Mouse (Mus musculus) ovary, adult 10 weeks (tissue): ENCODE data around the gene Ip6k1. TPM values are rescaled to one million over a fixed set of nuclear protein-coding genes. Genes with fewer than 3 reads are reported as not detected.

ENCODE experiments used
- polyA plus RNA-seq: library from polyadenylated mRNA; stranded (reverse); fragments of 350-450 nt; fragmentation: Illumina TruSeq; extraction: RNeasy Lipid Tissue Mini Kit (QIAGEN cat#74804); gene quantifications from one replicate; pipeline ENCODE4 v1.2.3, GENCODE M21; 2014

The Ip6k1 gene
- polyA plus RNA-seq = 40.0 TPM

GRCm38 (mm10) chr9:108001922-108002770 is at the start of gene Ip6k1:
Ip6k1 (plus strand) TSS chr9:108002501.

GRCm38 (mm10) chr9:107975399-107976386 is 26.6 kb upstream of the Ip6k1 start, which contains the start of gene Uba7:
Uba7 (plus strand) TSS chr9:107975505.

DNA sequence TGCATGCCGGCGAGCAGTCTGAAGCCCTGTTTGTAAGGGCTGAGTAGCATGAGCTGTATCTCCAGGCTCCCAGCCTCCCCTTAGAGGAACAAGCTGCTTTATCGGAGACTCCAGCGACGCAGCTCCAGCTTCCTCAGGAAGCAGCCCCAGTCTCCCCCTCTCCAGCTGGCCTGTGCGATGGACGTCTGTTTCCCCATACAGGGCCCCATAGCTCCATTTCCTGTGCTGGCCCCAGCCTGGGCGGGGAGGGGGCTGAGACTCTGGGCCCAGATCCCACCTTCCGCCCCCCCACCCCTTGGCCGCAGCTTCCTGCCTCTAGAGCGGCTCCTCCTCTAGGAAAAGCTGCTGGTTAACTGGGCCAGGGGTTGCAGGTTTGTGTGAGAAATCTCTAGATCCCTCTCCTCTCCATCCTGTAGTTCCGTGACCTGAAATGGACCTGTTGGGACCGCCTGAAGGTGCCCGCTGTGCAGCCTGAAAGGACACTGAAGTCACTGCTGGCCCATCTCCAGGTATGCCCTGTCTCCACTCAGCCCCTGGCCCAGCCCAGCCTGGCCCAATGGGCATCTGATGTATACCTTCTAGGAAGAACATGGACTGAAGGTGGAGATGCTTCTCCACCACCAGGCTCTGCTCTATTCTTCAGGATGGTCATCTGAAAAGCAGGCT is 19.5 kb upstream of the Ip6k1 start, which contains the start of gene Gm20661:
Gene Gm20661, plus strand, starts transcription at position 378 of the 666 bp plus-strand sequence.

GRCm38 (mm10) chr9:107985131-107986119 is 16.9 kb upstream of the Ip6k1 start, which contains the start of gene Inka1:
Inka1 (minus strand) TSS chr9:107985879.

GRCm38 (mm10) chr9:107992197-107992596 is 10.1 kb upstream of the Ip6k1 start, which contains the start of gene Cdhr4:
Cdhr4 (plus strand) TSS chr9:107992497.

DNA sequence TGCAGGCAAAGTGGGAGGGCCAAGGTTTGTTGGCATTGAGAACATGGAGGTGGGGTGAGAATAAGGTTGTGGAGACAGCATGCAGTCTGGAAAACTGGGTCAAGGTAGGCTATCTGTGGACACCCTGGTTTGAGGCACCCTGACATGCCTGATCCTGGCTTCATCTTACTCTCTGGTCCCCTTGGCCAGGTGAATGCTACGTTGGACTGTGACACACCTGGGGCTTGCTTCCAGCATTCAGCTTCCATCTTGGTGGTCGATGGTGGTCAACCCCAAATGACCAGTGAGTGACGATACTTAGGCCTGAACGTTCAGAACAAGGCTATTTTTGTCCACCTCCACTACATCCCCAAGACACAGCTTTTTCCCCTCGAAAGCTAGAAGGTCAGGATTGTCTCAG is 6.3 kb upstream of the Ip6k1 start, which contains the start of gene Gm20662:
Gene Gm20662, plus strand, starts transcription at position 301 of the 400 bp plus-strand sequence.

DNA sequence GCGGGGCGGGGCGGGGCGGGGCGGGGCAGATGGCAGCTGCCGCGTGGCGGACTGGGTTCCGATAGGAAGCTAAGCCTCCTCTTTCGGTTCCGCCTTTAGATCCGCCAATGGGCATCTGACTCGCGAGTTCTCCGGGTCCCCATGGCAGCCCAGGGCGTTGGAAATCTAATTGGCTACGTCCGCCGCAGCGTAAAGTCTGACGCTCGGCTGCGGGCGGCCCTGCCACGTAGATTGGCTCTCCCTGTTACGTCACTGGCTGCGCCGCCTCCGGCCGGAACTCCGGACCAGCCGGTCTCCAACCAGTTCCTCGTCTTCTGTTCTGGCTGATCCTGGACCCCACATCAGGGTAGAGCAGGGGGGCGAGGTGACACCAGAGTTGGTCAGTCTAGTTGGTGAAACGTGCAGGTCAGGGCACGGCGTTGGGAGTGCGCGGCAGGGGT is 46.7 kb downstream of the Ip6k1 start, which contains the start of gene Gmppb:
Gene Gmppb, plus strand, starts transcription at position 227 of the 440 bp plus-strand sequence.

GRCm38 (mm10) chr9:108052885-108053664 is 50.8 kb downstream of the Ip6k1 start, which contains the start of gene Amigo3:
Amigo3 (plus strand) TSS chr9:108053159.

GRCm38 (mm10) chr9:108080168-108080567 is 77.9 kb downstream of the Ip6k1 start, which contains the start of gene Mst1:
Mst1 (plus strand) TSS chr9:108080436.

DNA sequence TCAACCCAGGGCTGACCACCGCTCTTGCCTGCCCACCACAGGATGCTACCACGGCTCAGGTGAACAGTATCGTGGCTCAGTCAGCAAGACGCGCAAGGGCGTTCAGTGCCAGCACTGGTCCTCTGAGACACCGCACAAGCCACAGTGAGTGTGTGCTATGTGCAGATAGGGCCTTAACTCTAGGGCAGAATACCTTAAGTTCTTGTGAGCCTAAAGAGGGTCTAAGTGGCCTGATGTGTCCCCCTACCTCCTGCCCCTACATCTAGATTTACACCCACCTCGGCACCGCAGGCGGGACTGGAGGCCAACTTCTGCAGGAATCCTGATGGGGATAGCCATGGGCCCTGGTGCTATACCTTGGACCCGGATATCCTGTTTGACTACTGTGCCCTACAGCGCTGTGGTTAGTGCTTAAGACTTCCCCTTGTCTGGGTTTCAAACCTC is 80.7 kb downstream of the Ip6k1 start, which contains the start of gene Rnf123:
Gene Rnf123, minus strand, starts transcription at position 359 of the 444 bp plus-strand sequence.

GRCm38 (mm10) chr9:108094184-108094941 is 92.1 kb downstream of the Ip6k1 start, which contains the start of gene Apeh:
Apeh (minus strand) TSS chr9:108094606.

Other genes starting within 250 kb of the Ip6k1 start
- 190 TPM for gene Rbm5, start 231.5 kb upstream of the Ip6k1 start, polyA plus RNA-seq
- gene Rbm6, start 129.3 kb upstream of the Ip6k1 start, polyA plus RNA-seq = 116 TPM
- not detected for gene Mon1a, start 114.3 kb upstream of the Ip6k1 start, polyA plus RNA-seq
- 0.11 TPM for gene Mst1r, start 95.6 kb upstream of the Ip6k1 start, polyA plus RNA-seq
- not detected for gene Actl11, start 74.0 kb upstream of the Ip6k1 start, polyA plus RNA-seq
- not detected for gene Camkv, start 66.8 kb upstream of the Ip6k1 start, polyA plus RNA-seq
- gene Traip, start 52.4 kb upstream of the Ip6k1 start, polyA plus RNA-seq = 0.97 TPM
- gene Uba7, start 27.0 kb upstream of the Ip6k1 start, polyA plus RNA-seq = 1.1 TPM
- 0.91 TPM for gene Gm20661, start 19.4 kb upstream of the Ip6k1 start, polyA plus RNA-seq
- gene Inka1, start 16.6 kb upstream of the Ip6k1 start, polyA plus RNA-seq = not detected
- 2.7 TPM for gene Cdhr4, start 10.0 kb upstream of the Ip6k1 start, polyA plus RNA-seq
- gene Gm20662, start 6.2 kb upstream of the Ip6k1 start, polyA plus RNA-seq = not detected
- not detected for gene Gmppb, start 46.7 kb downstream of the Ip6k1 start, polyA plus RNA-seq
- not detected for gene Amigo3, start 50.7 kb downstream of the Ip6k1 start, polyA plus RNA-seq
- not detected for gene Mst1, start 77.9 kb downstream of the Ip6k1 start, polyA plus RNA-seq
- 0.43 TPM for gene Rnf123, start 80.8 kb downstream of the Ip6k1 start, polyA plus RNA-seq
- 10.7 TPM for gene Apeh, start 92.1 kb downstream of the Ip6k1 start, polyA plus RNA-seq
- 0.09 TPM for gene Bsn, start 187.9 kb downstream of the Ip6k1 start, polyA plus RNA-seq